Mouse (Mus musculus) 416B (cell line): ENCODE data around the gene Ddx3y.

Source experiments
- DNase-seq: peaks from one replicate; pipeline ENCODE4 v3.0.0; 2011; ENCODE audit warnings: low read depth

Gene Ddx3y

DNA sequence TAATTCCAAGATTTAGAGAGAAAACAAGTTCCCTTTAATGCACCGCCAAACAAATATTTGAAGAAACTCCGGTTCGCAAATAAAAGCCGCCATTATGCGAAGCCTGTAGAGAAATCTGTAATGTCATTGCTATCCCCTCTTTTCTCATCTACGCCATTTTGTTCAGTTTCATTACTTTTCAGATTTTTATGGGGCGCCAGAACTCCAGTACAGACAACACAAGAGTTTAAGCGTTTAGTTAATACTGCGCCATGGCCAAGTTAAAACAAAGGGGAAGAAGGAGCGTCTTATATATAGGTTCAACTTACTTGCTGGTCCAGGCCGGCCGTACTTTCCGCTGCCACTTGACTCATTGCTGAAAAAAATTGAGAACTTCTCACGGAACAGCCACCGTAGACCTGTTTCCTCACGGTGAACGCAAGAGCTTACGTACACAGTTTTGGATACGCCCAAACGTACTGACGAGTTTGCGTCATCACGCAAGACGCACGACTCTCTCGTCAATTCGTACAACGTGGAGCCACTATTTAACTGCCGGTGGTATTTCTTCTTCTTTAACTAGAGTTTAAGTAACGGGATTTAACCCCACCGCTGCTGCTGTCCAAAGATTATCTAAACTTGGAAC, at the start of gene Ddx3y:
Ddx3y (minus strand) TSS at position 459 of the 625 bp plus-strand sequence.
- no peak for DNase-seq

DNA sequence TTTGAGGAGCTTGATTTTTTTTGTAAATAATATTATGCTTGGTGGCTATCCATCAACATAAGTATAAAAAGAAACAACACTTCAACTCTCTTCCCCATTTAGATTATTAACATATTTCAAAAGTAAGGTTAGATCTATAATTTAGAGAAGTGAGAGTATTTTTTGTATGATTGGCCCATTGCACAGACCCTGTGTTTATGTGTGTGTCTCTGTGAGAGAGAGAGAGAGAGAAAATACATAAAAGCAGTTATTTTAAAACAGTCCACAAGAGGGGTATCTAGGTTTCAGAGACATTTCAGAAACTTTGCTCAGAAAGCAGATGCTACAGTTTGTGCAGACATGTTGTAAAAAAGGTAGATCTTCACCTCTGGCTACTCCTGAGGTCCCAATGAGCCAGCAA, 7.3 kb upstream of the Ddx3y start:
- no peak for DNase-seq

- DNase-seq: no peak
These were observed 694 bp downstream of the Ddx3y start for GRCm38 (mm10) chrY:1285735-1286134.

GRCm38 (mm10) chrY:1246117-1246516, 40.3 kb downstream of the Ddx3y start:
- no peak for DNase-seq

- no peak for DNase-seq
These were observed 41.0 kb downstream of the Ddx3y start, which contains the start of gene Uty for GRCm38 (mm10) chrY:1245426-1245863. Gene Uty, minus strand, starts transcription at chrY:1245759.

GRCm38 (mm10) chrY:1244940-1245339, 41.5 kb downstream of the Ddx3y start:
- no peak for DNase-seq

DNA sequence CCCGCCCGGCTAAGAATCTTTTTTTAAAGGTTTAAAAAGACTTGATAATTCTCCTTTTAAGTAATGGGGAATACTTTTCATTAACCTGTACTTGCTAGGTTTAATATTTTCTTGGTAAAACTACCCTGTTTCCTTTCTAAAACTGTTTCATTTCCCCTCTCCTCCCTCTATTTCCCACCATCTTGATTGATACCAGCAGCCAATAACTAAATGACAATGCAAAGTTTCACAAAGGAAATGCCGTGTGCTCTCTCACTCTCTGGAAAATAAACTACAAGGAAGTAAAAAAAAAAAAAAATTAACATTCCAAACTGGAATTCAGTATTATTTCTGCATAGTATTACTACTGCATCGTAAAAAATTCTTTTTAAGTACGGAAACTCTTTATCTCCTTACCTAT, 42.0 kb downstream of the Ddx3y start:
- DNase-seq: no peak

DNA sequence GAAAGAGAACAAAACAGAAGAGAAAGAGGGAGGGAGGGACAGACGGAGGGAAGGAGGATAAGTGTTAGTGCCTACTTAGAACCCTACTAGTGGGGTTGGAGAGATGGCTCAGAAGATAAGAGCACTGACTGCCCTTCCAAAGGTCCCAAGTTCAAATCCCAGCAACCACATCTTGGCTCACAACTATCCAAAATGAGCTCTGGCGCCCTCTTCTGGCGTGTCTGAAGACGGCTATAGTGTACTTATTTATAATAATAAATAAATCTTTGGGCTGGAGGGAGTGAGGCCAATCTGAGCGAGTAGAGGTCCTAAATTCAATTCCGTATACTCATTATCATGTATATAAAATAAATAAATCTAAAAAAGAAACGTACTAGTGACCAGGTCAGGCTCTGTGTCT, 66.4 kb downstream of the Ddx3y start:
- no peak for DNase-seq
